Mouse (Mus musculus) frontal cortex, postnatal 10 days (tissue): Measurements from ENCODE around the gene Get4.

Experiments
- DNase-seq, 2 experiments: peaks; one replicate each; pipeline ENCODE4 v3.0.0; 2022; ENCODE audit warnings: low spot score in 2 of 2, mixed read lengths in 1 of 2

The Get4 gene

DNA sequence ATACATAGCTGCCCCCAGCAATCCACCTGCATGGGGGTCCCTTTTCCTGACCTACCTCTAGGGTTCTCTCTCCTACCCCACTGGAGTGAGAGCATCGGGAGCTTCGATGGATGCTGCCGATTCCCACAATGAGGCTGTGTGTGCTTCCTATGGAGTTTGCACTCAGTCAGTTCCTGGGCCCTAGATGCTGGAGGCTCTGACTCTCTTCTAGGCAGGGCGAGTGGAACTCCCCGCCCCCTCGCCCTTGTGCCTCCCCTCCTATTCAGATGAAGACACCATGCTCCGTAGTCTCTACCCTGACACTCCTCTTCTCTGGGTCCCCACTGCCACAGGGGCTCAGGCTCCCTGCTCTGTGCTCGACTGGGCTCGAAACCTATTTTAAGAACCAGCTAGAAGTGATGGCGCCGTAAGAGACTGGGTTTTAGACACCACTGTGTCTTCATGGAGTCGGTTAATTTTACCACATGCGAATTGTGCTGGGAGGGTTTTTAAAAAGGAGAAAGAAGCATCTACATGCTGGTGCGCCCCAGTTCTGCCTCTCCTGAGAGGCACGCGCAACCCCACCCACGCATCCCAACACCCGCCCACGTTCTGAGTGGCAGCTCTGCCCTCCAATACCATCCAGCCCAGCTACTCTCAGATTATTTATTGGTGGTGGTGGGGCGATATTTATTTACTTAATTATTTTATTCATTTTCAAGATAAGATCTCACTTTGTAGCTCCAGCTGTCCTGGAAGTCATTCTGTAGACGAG is 65.8 kb downstream of the Get4 start:
- peak in 1 of 2 experiments; percentile 43 for DNase-seq
